Mouse (Mus musculus) megakaryocyte, embryonic 14.5 days (primary cell): ENCODE measurements around the gene Pafah1b2. TPM values are rescaled to one million over a fixed set of nuclear protein-coding genes. Genes with fewer than 3 reads are reported as not detected.

Experiments used
- H3K27me3 ChIP-seq: replicated peaks from 2 replicates; pipeline ENCODE3; 2012; ENCODE audit warnings: inconsistent platforms
- H3K36me3 ChIP-seq: replicated peaks from 2 replicates; pipeline ENCODE3; 2012; ENCODE audit warnings: low read length, inconsistent platforms, mixed read lengths
- H3K4me1 ChIP-seq: 2 replicates; pipeline ENCODE4 v1.6.1; 2012; ENCODE audit warnings: inconsistent platforms
- H3K4me3 ChIP-seq: replicated peaks from 2 replicates; pipeline ENCODE3; 2012; ENCODE audit warnings: moderate library complexity, mild to moderate bottlenecking, inconsistent platforms
- H3K9me3 ChIP-seq: 2 replicates; pipeline ENCODE4 v1.6.1; 2012; ENCODE audit warnings: inconsistent platforms
- FLI1 ChIP-seq: IDR thresholded peaks from 2 replicates; pipeline ENCODE4 v1.6.1; 2012; ENCODE audit warnings: low read length, inconsistent platforms, mixed read lengths
- GATA1 ChIP-seq: IDR thresholded peaks from 3 replicates; pipeline ENCODE4 v1.6.1; 2012; ENCODE audit warnings: mixed read lengths, low read length, inconsistent platforms, borderline replicate concordance
- polyA plus RNA-seq: library from polyadenylated mRNA; stranded (reverse); fragments of >175 nt; gene quantifications from 2 replicates; pipeline ENCODE4 v1.2.3, GENCODE M21; 2012; ENCODE audit warnings: low replicate concordance; ENCODE audit not compliant: insufficient read depth

The Pafah1b2 gene
- polyA plus RNA-seq, 1 experiment: 72.4 TPM

- Histone ChIP-seq H3K36me3 (peaks cover 95% of the 10 kb centered on the region), H3K4me1 (peaks cover 39% of the 10 kb centered on the region)
Measured at GRCm38 (mm10) chr9:45944506-45945400, 67.7 kb downstream of the Pafah1b2 start.

GRCm38 (mm10) chr9:45943628-45944505 lies 68.6 kb downstream of the Pafah1b2 start:
- Histone ChIP-seq H3K27me3 (peaks cover 2% of the 10 kb centered on the region), H3K36me3 (peaks cover 95% of the 10 kb centered on the region), H3K4me1 (peaks cover 48% of the 10 kb centered on the region), H3K9me3 (no peaks in the 10 kb centered on the region), H3K4me3 (no peak overlapping the region)
- TF ChIP-seq FLI1 (no peak), GATA1 (no peak)

More at GRCm38 (mm10) chr9:45944506-45945400, 67.7 kb downstream of the Pafah1b2 start:
- TF ChIP-seq GATA1: no peak
- TF ChIP-seq FLI1: no peak
- no peaks in the 10 kb centered on the region for H3K9me3 ChIP-seq
- H3K27me3 ChIP-seq: peaks cover 2% of the 10 kb centered on the region
- H3K4me3 ChIP-seq: no peak overlapping the region

GRCm38 (mm10) chr9:45942916-45943315 lies 69.6 kb downstream of the Pafah1b2 start:
- TF ChIP-seq FLI1 (no peak), GATA1 (no peak)
- Histone ChIP-seq H3K4me1 (peaks cover 49% of the 10 kb centered on the region), H3K9me3 (no peaks in the 10 kb centered on the region), H3K27me3 (peaks cover 2% of the 10 kb centered on the region), H3K4me3 (no peak overlapping the region), H3K36me3 (peaks cover 96% of the 10 kb centered on the region)

GRCm38 (mm10) chr9:45942464-45942863 lies 70.0 kb downstream of the Pafah1b2 start:
- Histone ChIP-seq H3K36me3 (peaks cover 96% of the 10 kb centered on the region), H3K4me1 (peaks cover 49% of the 10 kb centered on the region), H3K9me3 (no peaks in the 10 kb centered on the region), H3K27me3 (peaks cover 2% of the 10 kb centered on the region), H3K4me3 (no peak overlapping the region)
- TF ChIP-seq GATA1 (no peak), FLI1 (no peak)

- H3K4me1 ChIP-seq: peaks cover 40% of the 10 kb centered on the region
- H3K9me3 ChIP-seq: no peaks in the 10 kb centered on the region
- TF ChIP-seq GATA1: no peak
- TF ChIP-seq FLI1: no peak
- H3K27me3 ChIP-seq: peaks cover 4% of the 10 kb centered on the region
- H3K36me3 ChIP-seq: peaks cover 88% of the 10 kb centered on the region
- H3K4me3 ChIP-seq: no peak overlapping the region
Measured at GRCm38 (mm10) chr9:45941329-45941888, 71.1 kb downstream of the Pafah1b2 start.

- Histone ChIP-seq H3K36me3 (peaks cover 71% of the 10 kb centered on the region), H3K9me3 (no peaks in the 10 kb centered on the region), H3K4me1 (peaks cover 24% of the 10 kb centered on the region), H3K27me3 (peaks cover 12% of the 10 kb centered on the region), H3K4me3 (peak overlapping the region; percentile 2)
- TF ChIP-seq GATA1 (no peak), FLI1 (no peak)
Measured at GRCm38 (mm10) chr9:45939794-45940193, 72.7 kb downstream of the Pafah1b2 start.

GRCm38 (mm10) chr9:45938952-45939637 lies 73.4 kb downstream of the Pafah1b2 start:
- H3K27me3 ChIP-seq: peaks cover 11% of the 10 kb centered on the region
- peaks cover 64% of the 10 kb centered on the region for H3K36me3 ChIP-seq
- no peaks in the 10 kb centered on the region for H3K9me3 ChIP-seq
- peaks cover 17% of the 10 kb centered on the region for H3K4me1 ChIP-seq
- H3K4me3 ChIP-seq: no peak overlapping the region
- TF ChIP-seq GATA1: no peak
- no peak for TF ChIP-seq FLI1

- peaks cover 55% of the 10 kb centered on the region for H3K36me3 ChIP-seq
- TF ChIP-seq GATA1 (no peak), FLI1 (no peak)
- no peak overlapping the region for H3K4me3 ChIP-seq
- peaks cover 11% of the 10 kb centered on the region for H3K27me3 ChIP-seq
- no peaks in the 10 kb centered on the region for H3K9me3 ChIP-seq
- peaks cover 14% of the 10 kb centered on the region for H3K4me1 ChIP-seq
Measured at GRCm38 (mm10) chr9:45938088-45938487, 74.4 kb downstream of the Pafah1b2 start.

- TF ChIP-seq GATA1 (no peak), FLI1 (no peak)
- H3K4me3 ChIP-seq: no peak overlapping the region
- H3K9me3 ChIP-seq: no peaks in the 10 kb centered on the region
- peaks cover 19% of the 10 kb centered on the region for H3K4me1 ChIP-seq
- H3K27me3 ChIP-seq: peaks cover 11% of the 10 kb centered on the region
- peaks cover 53% of the 10 kb centered on the region for H3K36me3 ChIP-seq
Measured at GRCm38 (mm10) chr9:45936883-45937282, 75.6 kb downstream of the Pafah1b2 start.
